Mouse (Mus musculus) thymus, adult 2 months (tissue): Measurements from ENCODE around the gene Tpcn1. TPM values are rescaled to one million over a fixed set of nuclear protein-coding genes. Genes with fewer than 3 reads are reported as not detected.

Experiments used
- DNase-seq: peaks from one replicate; pipeline ENCODE4 v3.0.0; 2021
- H3K27ac ChIP-seq: fragments of 200-500 bp; 2 replicates; pipeline ENCODE4 v1.5.1; 2012; ENCODE audit warnings: low read length, control low read depth; ENCODE audit not compliant: control insufficient read depth, insufficient read depth
- H3K27me3 ChIP-seq: fragments of 200-500 bp; 2 replicates; pipeline ENCODE4 v1.6.1; 2012; ENCODE audit warnings: mild to moderate bottlenecking, low read length, moderate library complexity, mixed read lengths; ENCODE audit not compliant: control insufficient read depth, insufficient read depth
- H3K36me3 ChIP-seq: fragments of 200-500 bp; 2 replicates; pipeline ENCODE4 v1.6.1; 2012; ENCODE audit warnings: mild to moderate bottlenecking, low read length, moderate library complexity; ENCODE audit not compliant: control insufficient read depth, insufficient read depth
- H3K4me1 ChIP-seq: fragments of 200-500 bp; replicated peaks from 2 replicates; pipeline ENCODE4 v1.6.1; 2012; ENCODE audit warnings: low read length; ENCODE audit not compliant: control insufficient read depth, insufficient read depth
- H3K4me3 ChIP-seq: fragments of 200-500 bp; 2 replicates; pipeline ENCODE4 v1.5.1; 2012; ENCODE audit warnings: mild to moderate bottlenecking, low read length, control low read depth, moderate library complexity; ENCODE audit not compliant: control insufficient read depth, insufficient read depth
- CTCF ChIP-seq: fragments of 200-500 bp; IDR thresholded peaks from 2 replicates; pipeline ENCODE4 v1.5.1; 2012; ENCODE audit warnings: mild to moderate bottlenecking, control low read depth, low read length, moderate library complexity, borderline replicate concordance; ENCODE audit not compliant: control insufficient read depth, poor library complexity, insufficient read depth; ENCODE audit errors: extremely low read depth
- POLR2A ChIP-seq: fragments of 200-500 bp; IDR thresholded peaks from 2 replicates; pipeline ENCODE4 v1.6.1; 2012; ENCODE audit warnings: mild to moderate bottlenecking, low read length, control low read depth, moderate library complexity; ENCODE audit not compliant: control insufficient read depth, poor library complexity, insufficient read depth; ENCODE audit errors: extremely low read depth
- WGBS: fragments of 180-500 bp; shearing (Covaris S2); methylation state at CpG from one replicate; pipeline ENCODE4 v1.1.7; 2018; 5-methylcytosine and 5-hydroxymethylcytosine counted together
- polyA plus RNA-seq: library from polyadenylated mRNA; depleted of rRNA; stranded (reverse); fragments of >200 nt; gene quantifications from 2 replicates; pipeline ENCODE4 v1.2.3, GENCODE M21; 2012; rRNA removed

Tpcn1 gene
- polyA plus RNA-seq = 203 and 208 TPM in 2 replicates

- TF ChIP-seq CTCF (peak; percentile 61; the same call in 1 of the 2 replicates), POLR2A (peak; percentile 100)
- Histone ChIP-seq H3K36me3 (peaks cover 14% of the 10 kb centered on the region; the same call in 1 of the 2 replicates), H3K27ac (peak within 1 kb of the TSS; percentile 74), H3K4me1 (peaks cover 26% of the 10 kb centered on the region), H3K27me3 (no peaks in the 10 kb centered on the region), H3K4me3 (peak within 1 kb of the TSS; percentile 81)
- peak; percentile 100 for DNase-seq
- WGBS = under 1% methylated on average over 35 of the region's 35 CpGs
These were observed at the start of gene Tpcn1, which contains the start of gene Iqcd for GRCm38 (mm10) chr5:120588569-120589094. Gene Tpcn1 (minus strand): TSS chr5:120588673. Gene Iqcd (plus strand): TSS chr5:120589016.

DNA sequence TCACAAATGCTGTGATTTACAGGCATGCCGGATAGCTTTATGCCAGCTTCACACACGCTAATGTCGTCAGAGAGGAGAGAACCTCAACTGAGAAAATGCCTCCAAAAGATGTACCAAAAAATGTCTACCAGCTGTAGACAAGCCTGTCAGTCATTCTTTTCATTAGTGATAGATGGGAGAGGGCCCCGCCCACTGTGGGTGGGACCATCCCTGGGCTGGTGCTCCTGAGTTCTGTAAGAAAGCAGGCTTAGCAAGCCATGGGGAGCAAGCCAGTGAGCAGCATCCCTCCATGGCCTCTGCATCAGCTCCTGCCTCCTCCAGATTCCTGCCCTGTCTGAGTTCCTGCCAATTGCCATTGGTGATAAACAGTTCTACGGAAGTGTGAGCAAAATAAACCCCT lies 47.2 kb upstream of the Tpcn1 start:
- 94% methylated on average over 5 of the region's 5 CpGs for WGBS
- no peak for TF ChIP-seq CTCF

GRCm38 (mm10) chr5:120634860-120635259 lies 46.4 kb upstream of the Tpcn1 start:
- Histone ChIP-seq H3K36me3 (no peaks in the 10 kb centered on the region), H3K4me3 (no peak overlapping the region), H3K27me3 (no peaks in the 10 kb centered on the region), H3K4me1 (peaks cover 16% of the 10 kb centered on the region), H3K27ac (no peak overlapping the region)
- TF ChIP-seq POLR2A (no peak), CTCF (no peak)
- no peak for DNase-seq
- WGBS = 64% methylated on average over 5 of the region's 5 CpGs

More for the DNA sequence above, 47.2 kb upstream of the Tpcn1 start:
- H3K36me3 ChIP-seq = no peaks in the 10 kb centered on the region
- no peak for DNase-seq
- H3K4me1 ChIP-seq = peaks cover 8% of the 10 kb centered on the region
- no peak overlapping the region for H3K27ac ChIP-seq
- no peak overlapping the region for H3K4me3 ChIP-seq
- H3K27me3 ChIP-seq = no peaks in the 10 kb centered on the region

- no peak within 1 kb of the TSS for H3K27ac ChIP-seq
- H3K4me3 ChIP-seq = no peak within 1 kb of the TSS
- H3K27me3 ChIP-seq = no peaks in the 10 kb centered on the region
- 72% methylated on average over 9 of the region's 9 CpGs for WGBS
- TF ChIP-seq CTCF = no peak
- TF ChIP-seq POLR2A = no peak
- H3K4me1 ChIP-seq = peaks cover 23% of the 10 kb centered on the region
- H3K36me3 ChIP-seq = no peaks in the 10 kb centered on the region
- no peak for DNase-seq
These were observed 45.7 kb upstream of the Tpcn1 start, which contains the start of gene Cfap73 for GRCm38 (mm10) chr5:120634131-120634530. Gene Cfap73 (minus strand): TSS chr5:120634235.

DNA sequence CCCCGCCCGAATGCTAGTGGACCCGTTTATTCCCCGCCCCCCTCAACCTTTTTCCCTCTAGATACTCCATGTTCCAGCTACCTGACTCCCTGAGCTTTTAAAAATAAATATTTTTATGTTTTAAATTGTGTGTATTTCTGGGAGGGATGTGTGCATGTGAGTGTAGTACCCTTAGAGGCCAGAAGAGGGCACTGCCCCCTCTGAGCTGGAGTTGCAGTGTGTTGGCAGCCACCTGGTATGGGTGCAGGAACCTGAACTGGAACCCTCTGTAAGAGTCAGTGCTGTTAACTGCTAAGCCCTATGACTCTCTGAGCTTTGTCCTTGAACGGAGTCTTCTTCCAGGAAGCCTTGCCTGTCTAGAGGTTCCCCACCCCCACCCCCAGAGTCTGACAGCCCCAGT lies 43.4 kb upstream of the Tpcn1 start:
- peak; percentile 30; the same call in 1 of the 2 replicates for TF ChIP-seq CTCF
- no peak for TF ChIP-seq POLR2A
- H3K4me3 ChIP-seq = no peak overlapping the region
- DNase-seq = no peak
- peaks cover 39% of the 10 kb centered on the region for H3K4me1 ChIP-seq
- WGBS = 93% methylated on average over 5 of the region's 5 CpGs
- no peaks in the 10 kb centered on the region for H3K27me3 ChIP-seq
- H3K27ac ChIP-seq = no peak overlapping the region
- H3K36me3 ChIP-seq = peaks cover 13% of the 10 kb centered on the region

- H3K4me1 ChIP-seq = peaks cover 39% of the 10 kb centered on the region
- peaks cover 21% of the 10 kb centered on the region for H3K36me3 ChIP-seq
- H3K27me3 ChIP-seq = no peaks in the 10 kb centered on the region
- TF ChIP-seq CTCF (no peak), POLR2A (peak; percentile 18; the same call in 1 of the 2 replicates)
- 7% methylated on average over 29 of the region's 29 CpGs for WGBS
- peak; percentile 60 for DNase-seq
- peak overlapping the region; percentile 27 for H3K4me3 ChIP-seq
- H3K27ac ChIP-seq = peak overlapping the region; percentile 73; the same call in 1 of the 2 replicates
These were observed 42.7 kb upstream of the Tpcn1 start for GRCm38 (mm10) chr5:120631128-120631527.

GRCm38 (mm10) chr5:120628624-120629023 lies 40.2 kb upstream of the Tpcn1 start:
- no peak for TF ChIP-seq CTCF
- Histone ChIP-seq H3K4me3 (no peak overlapping the region), H3K4me1 (peaks cover 41% of the 10 kb centered on the region), H3K27me3 (no peaks in the 10 kb centered on the region), H3K36me3 (peaks cover 40% of the 10 kb centered on the region), H3K27ac (no peak overlapping the region)
- WGBS = 65% methylated on average over 7 of the region's 7 CpGs
- DNase-seq = no peak
